In genomic region chr14:117487161-117487754, GRCm38 (mm10) we compare ENCODE assay signal across 18 mouse cellular contexts.
A peak's percentile ranks its signal among the peaks of the same experiment; 100 is the strongest.
DNase-seq lines count a peak whose midpoint lies in the region; ATAC-seq lines count a peak whose summit lies in the region.
"Had no signal": no experiment of that assay in that cellular context is flagged by ENCODE, and none has a peak within 500 bp of the region (broad histone marks: within the 10 kb centered on the region; RNA-seq: fewer than 3 reads in every experiment).

No protein-coding gene starts in this region.

- 29% methylated on average over 4 of the region's 4 CpGs for WGBS in liver, embryonic 11.5 days
- WGBS in liver, embryonic 12.5 days (ENCODE audit: insufficient replicate concordance), result 28% methylated on average over 4 of the region's 4 CpGs
- WGBS in forebrain, embryonic 13.5 days, result 69% methylated on average over 4 of the region's 4 CpGs
- 36% methylated on average over 4 of the region's 4 CpGs for WGBS in midbrain, embryonic 12.5 days

- no peaks in the 10 kb centered on the region for H3K36me3 ChIP-seq in liver, embryonic 11.5 days (ENCODE audit: control insufficient read depth, insufficient read depth, low read length)
- H3K36me3 ChIP-seq in liver, embryonic 12.5 days, result no peaks in the 10 kb centered on the region
- H3K36me3 ChIP-seq in forebrain, embryonic 13.5 days (ENCODE audit: poor library complexity, severe bottlenecking), result no peaks in the 10 kb centered on the region
- H3K36me3 ChIP-seq in midbrain, embryonic 12.5 days, result no peaks in the 10 kb centered on the region
- H3K36me3 ChIP-seq: embryonic facial prominence, embryonic 15.5 days; heart, embryonic 12.5 days; liver, embryonic 13.5 days had no signal

- H3K27ac ChIP-seq in liver, embryonic 11.5 days (ENCODE audit: low read depth, low read length), result no peak overlapping the region
- no peak overlapping the region for H3K27ac ChIP-seq in liver, embryonic 12.5 days
- no peak overlapping the region for H3K27ac ChIP-seq in forebrain, embryonic 13.5 days
- no peak overlapping the region; the same call in 1 of the 2 replicates for H3K27ac ChIP-seq in midbrain, embryonic 12.5 days (replicated peaks)
- H3K27ac ChIP-seq: embryonic facial prominence, embryonic 15.5 days; liver, embryonic 13.5 days had no signal

- H3K9ac ChIP-seq in liver, embryonic 11.5 days (ENCODE audit: low read depth, low read length), result no peak overlapping the region
- no peak overlapping the region for H3K9ac ChIP-seq in liver, embryonic 12.5 days
- no peak overlapping the region for H3K9ac ChIP-seq in forebrain, embryonic 13.5 days
- H3K9ac ChIP-seq in midbrain, embryonic 12.5 days (replicated peaks), result no peak overlapping the region
- H3K9ac ChIP-seq: embryonic facial prominence, embryonic 15.5 days; heart, embryonic 12.5 days; liver, embryonic 13.5 days had no signal

- no peak overlapping the region for H3K4me2 ChIP-seq in liver, embryonic 11.5 days
- no peak overlapping the region for H3K4me2 ChIP-seq in liver, embryonic 12.5 days
- no peak overlapping the region for H3K4me2 ChIP-seq in forebrain, embryonic 13.5 days
- no peak overlapping the region for H3K4me2 ChIP-seq in midbrain, embryonic 12.5 days (replicated peaks)
- H3K4me2 ChIP-seq: embryonic facial prominence, embryonic 15.5 days; heart, embryonic 12.5 days; liver, embryonic 13.5 days had no signal

- 0 out of 2 replicates have a peak, but pooled peaks have one; percentile 23 for ATAC-seq in liver, embryonic 11.5 days (replicated peaks; ENCODE audit: low FRiP score)
- ATAC-seq in liver, embryonic 12.5 days, result no peak
- peak; percentile 21; the same call in 1 of the 2 replicates for ATAC-seq in forebrain, embryonic 13.5 days
- peak; percentile 83 for ATAC-seq in midbrain, embryonic 12.5 days (ENCODE audit: low FRiP score, low read depth)

- no peaks in the 10 kb centered on the region for H3K9me3 ChIP-seq in liver, embryonic 11.5 days (ENCODE audit: control insufficient read depth, low read length)
- H3K9me3 ChIP-seq in liver, embryonic 12.5 days (replicated peaks), result no peaks in the 10 kb centered on the region
- no peaks in the 10 kb centered on the region for H3K9me3 ChIP-seq in forebrain, embryonic 13.5 days (replicated peaks)
- H3K9me3 ChIP-seq in midbrain, embryonic 12.5 days, result no peaks in the 10 kb centered on the region
- H3K9me3 ChIP-seq: embryonic facial prominence, embryonic 15.5 days; heart, embryonic 12.5 days; liver, embryonic 13.5 days had no signal

- no peak for DNase-seq in liver, embryonic 11.5 days (ENCODE audit: low spot score)
- peak; percentile 41 for DNase-seq in retina, postnatal 1 day
- no peak for DNase-seq in ovary, postnatal 14 days (ENCODE audit: low spot score)
- DNase-seq in cerebellum, postnatal 4 days (ENCODE audit: low spot score in 2 of 2), result no peak
- no peak for DNase-seq in heart, adult 9 months (ENCODE audit: low spot score in 2 of 2)
- DNase-seq: adrenal gland, postnatal 36 days; cerebellum, postnatal 14 days; kidney, adult 18-20 months; kidney, postnatal 25 days; layer of hippocampus, adult 9-11 months; liver, embryonic 13.5 days; thymus, adult 2 months had no signal

- H3K4me3 ChIP-seq in liver, embryonic 11.5 days (ENCODE audit: low read depth, low read length), result no peak overlapping the region
- H3K4me3 ChIP-seq in liver, embryonic 12.5 days, result no peak overlapping the region
- H3K4me3 ChIP-seq in forebrain, embryonic 13.5 days, result no peak overlapping the region
- H3K4me3 ChIP-seq in midbrain, embryonic 12.5 days, result no peak overlapping the region
- H3K4me3 ChIP-seq: embryonic facial prominence, embryonic 15.5 days; heart, embryonic 12.5 days; liver, embryonic 13.5 days; megakaryocyte, embryonic 14.5 days had no signal

- no peaks in the 10 kb centered on the region for H3K4me1 ChIP-seq in liver, embryonic 11.5 days (replicated peaks; ENCODE audit: control insufficient read depth, insufficient read depth, low read length)
- no peaks in the 10 kb centered on the region for H3K4me1 ChIP-seq in liver, embryonic 12.5 days
- peaks cover 5% of the 10 kb centered on the region; the same call in 1 of the 2 replicates for H3K4me1 ChIP-seq in forebrain, embryonic 13.5 days
- peaks cover 7% of the 10 kb centered on the region for H3K4me1 ChIP-seq in midbrain, embryonic 12.5 days
- H3K4me1 ChIP-seq: embryonic facial prominence, embryonic 15.5 days; heart, embryonic 12.5 days; liver, embryonic 13.5 days; megakaryocyte, embryonic 14.5 days had no signal

- H3K27me3 ChIP-seq in liver, embryonic 11.5 days (replicated peaks; ENCODE audit: control insufficient read depth, insufficient read depth, low read length), result no peaks in the 10 kb centered on the region
- no peaks in the 10 kb centered on the region for H3K27me3 ChIP-seq in liver, embryonic 12.5 days (replicated peaks)
- H3K27me3 ChIP-seq in forebrain, embryonic 13.5 days, result no peaks in the 10 kb centered on the region
- no peaks in the 10 kb centered on the region for H3K27me3 ChIP-seq in midbrain, embryonic 12.5 days
- H3K27me3 ChIP-seq: embryonic facial prominence, embryonic 15.5 days; heart, embryonic 12.5 days; liver, embryonic 13.5 days; megakaryocyte, embryonic 14.5 days had no signal
